Mouse (Mus musculus): Measurements from ENCODE around the gene Fam171b. TPM values are rescaled to one million over a fixed set of nuclear protein-coding genes. Genes with fewer than 3 reads are reported as not detected.

The Fam171b gene
- polyA plus RNA-seq, 1 experiment from 2014 or later = 0.25 TPM

- Histone ChIP-seq H3K36me3 (replicated peaks) (no peaks in the 10 kb centered on the region), H3K27me3 (no peaks in the 10 kb centered on the region), H3K9ac (no peak overlapping the region), H3K9me3 (replicated peaks) (no peaks in the 10 kb centered on the region), H3K4me2 (no peak overlapping the region), H3K27ac (replicated peaks) (no peak overlapping the region), H3K4me3 (replicated peaks) (no peak overlapping the region), H3K4me1 (replicated peaks) (no peaks in the 10 kb centered on the region)
- WGBS (ENCODE audit: insufficient replicate concordance) = 35% methylated on average over 2 of the region's 2 CpGs
- ATAC-seq (ENCODE audit: insufficient read depth) = no peak
Observed at GRCm38 (mm10) chr2:83901896-83902540, 89.6 kb downstream of the Fam171b start.

- Histone ChIP-seq H3K27ac (replicated peaks) (no peak overlapping the region), H3K4me2 (no peak overlapping the region), H3K4me3 (replicated peaks) (no peak overlapping the region), H3K9me3 (replicated peaks) (no peaks in the 10 kb centered on the region), H3K36me3 (replicated peaks) (no peaks in the 10 kb centered on the region), H3K9ac (no peak overlapping the region), H3K27me3 (no peaks in the 10 kb centered on the region), H3K4me1 (replicated peaks) (no peaks in the 10 kb centered on the region)
- no peak for ATAC-seq (ENCODE audit: insufficient read depth)
- WGBS (ENCODE audit: insufficient replicate concordance) = 18% methylated on average over 2 of the region's 2 CpGs
Observed at GRCm38 (mm10) chr2:83929478-83930088, 117.1 kb downstream of the Fam171b start.

Other genes with a start within 250 kb of the Fam171b start
- 35.3 and 47.0 TPM in 2 replicates for gene Zc3h15, start 168.2 kb upstream of the Fam171b start, polyA plus RNA-seq (2015; fragmentation: Nextera tagmentation; extraction: Ambion mirVana)
- gene Itgav, start 88.2 kb upstream of the Fam171b start, polyA plus RNA-seq (2015; fragmentation: Nextera tagmentation; extraction: Ambion mirVana) = 10.7 and 12.4 TPM in 2 replicates
- gene Zswim2, start 128.6 kb downstream of the Fam171b start, polyA plus RNA-seq (2015; fragmentation: Nextera tagmentation; extraction: Ambion mirVana) = not detected in 2 replicates
- not detected in 2 replicates for gene Gm13698, start 143.1 kb downstream of the Fam171b start, polyA plus RNA-seq (2015; fragmentation: Nextera tagmentation; extraction: Ambion mirVana)
- gene Gm13693, start 148.9 kb downstream of the Fam171b start, polyA plus RNA-seq (2015; fragmentation: Nextera tagmentation; extraction: Ambion mirVana) = not detected in 2 replicates
- gene Gm13695, start 154.7 kb downstream of the Fam171b start, polyA plus RNA-seq (2015; fragmentation: Nextera tagmentation; extraction: Ambion mirVana) = not detected in 2 replicates
- gene Gm13696, start 160.5 kb downstream of the Fam171b start, polyA plus RNA-seq (2015; fragmentation: Nextera tagmentation; extraction: Ambion mirVana) = not detected in 2 replicates
- gene Gm13694, start 166.3 kb downstream of the Fam171b start, polyA plus RNA-seq (2015; fragmentation: Nextera tagmentation; extraction: Ambion mirVana) = not detected in 2 replicates
- not detected in 2 replicates for gene Gm13697, start 172.1 kb downstream of the Fam171b start, polyA plus RNA-seq (2015; fragmentation: Nextera tagmentation; extraction: Ambion mirVana)
- not detected in 2 replicates for gene Gm13691, start 177.9 kb downstream of the Fam171b start, polyA plus RNA-seq (2015; fragmentation: Nextera tagmentation; extraction: Ambion mirVana)

Measured in liver, embryonic 15.5 days (tissue).